Mouse (Mus musculus) heart, embryonic 14.5 days (tissue): ENCODE measurements around the gene Grb2. TPM values are rescaled to one million over a fixed set of nuclear protein-coding genes. Genes with fewer than 3 reads are reported as not detected.
A peak's percentile ranks its signal among the peaks of the same experiment; 100 is the strongest.

Experiments
- ATAC-seq: fragments of 200-750 bp; cut with Nextera tagmentation; 2 replicates; pipeline ENCODE4 v1.8.0; 2017; ENCODE audit warnings: low read depth, moderate TSS enrichment; ENCODE audit not compliant: insufficient number of reproducible peaks, insufficient read depth, low FRiP score
- H3K27ac ChIP-seq, 2 experiments: fragments of 200-500 bp in 1 of 2; fragments of 300-500 bp in 1 of 2; sonication (generic) in 1 of 2; replicated peaks in 1 of 2; 2 replicates each; pipeline ENCODE4 v1.5.1; 2012 to 2014; ENCODE audit warnings: low read depth in 2 of 2, low read length in 2 of 2, control low read depth in 1 of 2, mild to moderate bottlenecking in 1 of 2, mixed read lengths in 1 of 2; ENCODE audit not compliant: control insufficient read depth in 1 of 2, insufficient read depth in 1 of 2
- H3K27me3 ChIP-seq: fragments of 300-500 bp; sonication (generic); 2 replicates; pipeline ENCODE4 v1.6.1; 2014; ENCODE audit warnings: mild to moderate bottlenecking, low read length, control low read depth; ENCODE audit not compliant: control insufficient read depth, insufficient read depth
- H3K36me3 ChIP-seq: fragments of 300-500 bp; sonication (generic); 2 replicates; pipeline ENCODE4 v1.6.1; 2014; ENCODE audit warnings: mild to moderate bottlenecking, control low read depth, low read length, mixed read lengths; ENCODE audit not compliant: control insufficient read depth, insufficient read depth
- H3K4me1 ChIP-seq, 2 experiments: fragments of 200-500 bp in 1 of 2; fragments of 300-500 bp in 1 of 2; sonication (generic) in 1 of 2; 2 replicates each; pipeline ENCODE4 v1.6.1; 2012 to 2014; ENCODE audit warnings: low read length in 2 of 2, control low read depth in 1 of 2, mixed read lengths in 1 of 2; ENCODE audit not compliant: control insufficient read depth in 2 of 2, insufficient read depth in 2 of 2
- H3K4me2 ChIP-seq: fragments of 300-500 bp; sonication (generic); 2 replicates; pipeline ENCODE4 v1.6.1; 2014; ENCODE audit warnings: mild to moderate bottlenecking, low read length
- H3K4me3 ChIP-seq, 2 experiments: fragments of 200-500 bp in 1 of 2; fragments of 300-500 bp in 1 of 2; sonication (generic) in 1 of 2; 2 replicates each; pipeline ENCODE4 v1.5.1; 2012 to 2014; ENCODE audit warnings: low read length in 2 of 2, mild to moderate bottlenecking in 2 of 2, control low read depth in 1 of 2, low read depth in 1 of 2, moderate library complexity in 1 of 2; ENCODE audit not compliant: control insufficient read depth in 1 of 2, insufficient read depth in 1 of 2
- H3K9ac ChIP-seq: fragments of 300-500 bp; sonication (generic); 2 replicates; pipeline ENCODE4 v1.6.1; 2014; ENCODE audit warnings: mild to moderate bottlenecking, low read length
- H3K9me3 ChIP-seq: fragments of 300-500 bp; sonication (generic); 2 replicates; pipeline ENCODE4 v1.6.1; 2016; ENCODE audit warnings: low read length, control low read depth; ENCODE audit not compliant: control insufficient read depth
- WGBS: fragments of 180-500 bp; shearing (Covaris S2); extraction: QIAGEN DNeasy Blood & Tissue Kit; methylation state at CpG from one replicate; pipeline ENCODE4 v1.1.7; 2014; 5-methylcytosine and 5-hydroxymethylcytosine counted together
- polyA plus RNA-seq: library from polyadenylated mRNA; unstranded; fragments of >200 nt; fragmentation: Nextera tagmentation; extraction: Ambion mirVana; gene quantifications from 2 replicates; pipeline ENCODE4 v1.2.1, GENCODE M21; 2014

Gene Grb2
- polyA plus RNA-seq, 1 experiment from 2014 or later: 59.4 TPM

DNA sequence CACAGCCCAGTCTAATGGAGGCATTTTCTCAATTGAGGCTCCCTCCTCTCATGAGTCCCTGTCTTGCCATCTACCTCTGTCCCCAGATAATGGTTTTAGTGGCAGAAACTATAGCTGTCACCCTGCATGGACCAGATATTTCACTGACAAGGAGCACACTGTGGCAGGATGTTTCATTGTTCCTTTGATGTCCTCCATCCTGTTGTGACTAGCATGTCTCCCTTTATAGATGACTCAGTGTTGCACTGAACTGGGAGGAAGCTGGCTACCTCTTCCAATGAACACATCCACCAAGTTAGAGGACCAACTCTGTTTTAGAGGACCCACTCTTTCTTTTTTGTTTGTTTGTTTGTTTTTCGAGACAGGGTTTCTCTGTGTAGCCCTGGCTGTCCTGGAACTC lies 37.7 kb upstream of the Grb2 start:
- no peak overlapping the region for H3K4me2 ChIP-seq
- 90% methylated on average over 1 of the region's 1 CpGs for WGBS
- no peak overlapping the region for H3K27ac ChIP-seq
- no peaks in the 10 kb centered on the region for H3K36me3 ChIP-seq
- no peak overlapping the region for H3K9ac ChIP-seq
- ATAC-seq: no peak
- H3K27me3 ChIP-seq: no peaks in the 10 kb centered on the region
- H3K9me3 ChIP-seq: no peaks in the 10 kb centered on the region
- H3K4me1 ChIP-seq: peaks cover 2 to 8% of the 10 kb centered on the region in 2 experiments; a peak in 3 of 4 replicates
- no peak overlapping the region for H3K4me3 ChIP-seq

DNA sequence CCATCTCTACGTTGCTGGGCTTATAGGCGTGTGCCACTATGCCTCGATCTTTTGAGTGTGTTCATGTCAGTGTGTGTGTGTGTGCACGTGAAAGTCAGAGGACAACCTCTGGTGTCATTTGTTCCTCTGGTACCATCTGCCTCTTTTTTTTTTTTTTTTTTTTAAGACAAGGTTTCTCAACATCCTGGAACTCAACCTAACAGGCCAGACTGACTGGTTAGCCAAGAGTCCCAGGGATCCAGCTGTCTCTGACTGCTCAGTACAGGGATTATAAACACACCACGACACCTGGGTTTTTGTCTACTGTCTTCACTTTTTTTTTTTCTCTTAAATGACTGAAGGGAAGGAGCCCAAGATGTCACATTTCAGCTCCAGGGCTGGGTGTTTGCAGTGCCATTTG lies 36.0 kb upstream of the Grb2 start:
- 78% methylated on average over 5 of the region's 5 CpGs for WGBS

DNA sequence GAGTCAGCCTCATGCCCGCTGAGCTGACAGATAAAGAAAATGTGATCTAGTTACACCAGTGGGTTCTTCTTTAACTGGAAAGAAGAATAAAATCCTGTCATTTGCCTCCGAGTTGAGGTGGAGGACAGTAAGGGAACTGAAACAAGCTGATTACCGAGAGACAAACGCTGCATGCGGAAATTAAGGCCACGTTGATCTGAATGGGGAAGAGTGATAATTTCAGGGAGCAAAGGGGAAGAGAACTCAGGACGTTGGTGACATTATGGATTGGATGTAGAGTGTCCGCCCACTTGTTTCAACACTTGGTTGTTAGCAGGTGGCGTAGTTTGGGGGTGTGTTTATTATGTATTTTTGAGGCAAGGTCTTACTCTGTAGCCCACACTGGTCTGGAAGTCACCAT lies 34.5 kb upstream of the Grb2 start:
- Histone ChIP-seq H3K4me2 (no peak overlapping the region), H3K4me1 (peaks cover 10 to 20% of the 10 kb centered on the region in 2 experiments), H3K27ac (no peak overlapping the region), H3K9me3 (no peaks in the 10 kb centered on the region), H3K36me3 (no peaks in the 10 kb centered on the region), H3K27me3 (no peaks in the 10 kb centered on the region), H3K9ac (no peak overlapping the region), H3K4me3 (no peak overlapping the region)
- ATAC-seq: no peak
- WGBS: 82% methylated on average over 9 of the region's 9 CpGs

More for the DNA sequence above, 36.0 kb upstream of the Grb2 start:
- peaks cover 2 to 8% of the 10 kb centered on the region in 2 experiments; a peak in 3 of 4 replicates for H3K4me1 ChIP-seq
- H3K9ac ChIP-seq: no peak overlapping the region
- H3K27ac ChIP-seq: no peak overlapping the region
- ATAC-seq: no peak
- no peak overlapping the region for H3K4me3 ChIP-seq
- H3K36me3 ChIP-seq: no peaks in the 10 kb centered on the region
- no peaks in the 10 kb centered on the region for H3K27me3 ChIP-seq
- H3K9me3 ChIP-seq: no peaks in the 10 kb centered on the region
- no peak overlapping the region for H3K4me2 ChIP-seq

DNA sequence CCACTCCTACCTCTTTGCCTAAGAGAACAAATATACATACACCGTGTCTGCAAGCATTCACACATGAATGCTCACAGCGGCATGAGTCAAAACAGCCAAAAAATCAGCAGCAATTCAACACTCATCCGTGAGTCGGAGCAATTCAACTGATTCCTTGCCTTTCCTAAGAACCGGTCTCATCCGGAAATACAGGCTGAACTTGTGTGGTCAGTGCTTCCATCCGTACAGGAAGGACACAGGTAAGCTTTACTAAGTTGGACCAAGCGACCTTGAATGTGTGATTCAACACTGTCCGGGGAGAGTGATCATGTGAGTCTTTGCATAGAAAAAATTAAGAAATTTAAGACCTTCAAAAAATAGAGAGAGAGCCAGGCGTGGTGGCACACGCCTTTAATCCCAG lies 32.7 kb upstream of the Grb2 start:
- Histone ChIP-seq H3K27ac (no peak overlapping the region), H3K9me3 (no peaks in the 10 kb centered on the region), H3K4me2 (no peak overlapping the region), H3K27me3 (no peaks in the 10 kb centered on the region), H3K4me3 (no peak overlapping the region), H3K36me3 (no peaks in the 10 kb centered on the region), H3K9ac (no peak overlapping the region), H3K4me1 (peaks cover 11 to 14% of the 10 kb centered on the region in 2 experiments)
- no peak for ATAC-seq
- 86% methylated on average over 11 of the region's 11 CpGs for WGBS

DNA sequence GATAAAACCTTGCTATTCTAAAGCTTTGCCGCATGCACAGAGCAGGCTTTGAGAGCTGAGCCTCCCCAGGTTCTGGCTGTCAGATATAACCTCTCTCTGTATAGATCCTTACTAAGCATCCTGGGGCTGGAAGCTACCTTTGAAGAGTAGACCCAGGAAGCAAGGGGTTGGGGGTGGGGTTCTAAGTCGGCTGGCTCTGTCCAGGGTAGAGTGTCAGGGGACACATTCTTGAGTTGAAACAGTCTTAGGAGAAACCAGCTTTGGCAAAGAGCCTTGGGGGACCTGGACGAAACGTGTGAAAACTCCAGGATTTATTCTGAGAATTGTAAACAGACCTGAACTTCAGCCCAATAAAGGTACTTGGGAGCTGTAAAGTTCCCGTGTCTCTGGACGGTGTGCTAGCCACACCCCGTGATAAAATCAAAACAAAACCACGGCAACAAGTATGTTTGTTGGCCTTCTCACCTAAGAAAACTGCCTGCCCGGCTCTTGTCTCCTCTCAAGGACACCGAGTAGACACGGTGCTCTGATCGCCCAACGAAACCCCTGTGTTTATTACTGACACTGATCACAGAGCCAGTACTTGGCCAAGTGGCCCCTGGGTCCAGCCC lies 30.0 kb upstream of the Grb2 start:
- H3K4me2 ChIP-seq: peak overlapping the region; percentile 11; the same call in 1 of the 2 replicates
- H3K4me1 ChIP-seq: peaks cover 18% of the 10 kb centered on the region in 2 experiments
- no peak for ATAC-seq
- H3K36me3 ChIP-seq: no peaks in the 10 kb centered on the region
- H3K4me3 ChIP-seq: no peak overlapping the region
- WGBS: 30% methylated on average over 13 of the region's 13 CpGs
- H3K9ac ChIP-seq: 0 out of 2 replicates have a peak overlapping the region, but pooled peaks have one; percentile 35
- H3K9me3 ChIP-seq: no peaks in the 10 kb centered on the region
- peak overlapping the region in 1 of 2 experiments; percentile 6; a peak in 3 of 4 replicates for H3K27ac ChIP-seq
- no peaks in the 10 kb centered on the region for H3K27me3 ChIP-seq

DNA sequence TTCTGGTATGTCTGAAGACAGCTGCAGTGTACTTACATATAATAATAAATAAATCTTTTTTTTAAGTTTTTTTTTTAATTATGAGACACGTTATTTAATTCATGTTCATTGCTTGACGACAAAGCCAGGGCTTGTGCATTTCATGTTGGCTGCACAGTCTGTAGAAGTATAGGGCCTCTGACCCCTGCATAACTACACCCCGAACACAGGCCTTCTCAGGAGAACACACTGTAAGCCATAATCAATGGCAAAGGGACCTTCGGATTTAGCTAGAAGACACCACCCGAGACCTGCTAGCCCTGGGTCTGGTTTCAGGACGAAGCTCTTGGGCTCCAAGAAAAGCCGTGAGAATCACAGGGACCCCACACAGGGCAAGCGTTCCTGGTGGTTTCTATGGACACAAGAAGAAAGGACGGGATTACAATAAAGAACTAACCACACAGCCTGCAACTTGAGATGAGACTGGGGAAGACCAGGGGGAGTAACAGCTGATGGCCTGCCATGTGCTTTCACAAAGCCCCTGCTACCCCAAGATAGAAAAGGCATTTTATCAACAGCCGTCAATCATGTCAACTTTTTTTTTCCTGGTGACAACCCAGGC lies 29.3 kb upstream of the Grb2 start:
- Histone ChIP-seq H3K4me3 (no peak overlapping the region), H3K4me1 (peaks cover 18% of the 10 kb centered on the region in 2 experiments), H3K9me3 (no peaks in the 10 kb centered on the region), H3K36me3 (no peaks in the 10 kb centered on the region), H3K9ac (no peak overlapping the region), H3K27me3 (no peaks in the 10 kb centered on the region), H3K4me2 (no peak overlapping the region), H3K27ac (peak overlapping the region in 1 of 2 experiments; percentile 6; a peak in 2 of 4 replicates)
- 61% methylated on average over 10 of the region's 10 CpGs for WGBS
- no peak for ATAC-seq

DNA sequence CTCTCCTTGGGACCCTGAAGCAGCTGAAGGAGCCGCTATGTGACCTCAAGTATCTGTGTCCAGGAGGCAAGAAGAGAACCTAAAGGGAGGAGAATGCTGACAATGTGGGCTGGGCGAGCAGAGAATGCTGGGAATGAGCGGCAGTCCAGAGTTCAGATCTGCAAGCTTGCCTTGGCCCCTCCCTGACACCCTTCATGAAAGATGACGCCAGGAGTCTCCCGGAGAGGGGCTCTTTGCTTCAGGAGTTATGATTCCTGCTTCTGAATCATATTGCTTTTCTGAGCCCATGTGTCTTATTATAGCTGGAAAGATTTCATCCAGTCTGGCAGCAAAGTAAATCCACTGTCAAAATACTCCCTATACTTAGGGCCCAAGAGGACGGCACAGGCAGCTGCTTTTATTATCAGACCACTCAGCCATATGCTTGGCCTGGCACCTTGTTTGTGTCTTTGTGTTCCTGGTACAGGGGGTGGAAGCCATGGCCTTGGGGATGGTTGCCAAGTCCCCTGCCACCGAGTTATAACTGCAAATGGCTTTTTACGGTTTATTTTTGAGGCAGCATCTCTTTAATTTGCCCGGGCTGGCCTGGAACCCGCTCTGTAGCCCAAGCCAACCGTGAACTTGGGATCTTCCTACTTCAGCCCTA lies 25.8 kb upstream of the Grb2 start:
- 43% methylated on average over 11 of the region's 11 CpGs for WGBS
- Histone ChIP-seq H3K4me2 (no peak overlapping the region), H3K36me3 (no peaks in the 10 kb centered on the region), H3K9me3 (no peaks in the 10 kb centered on the region), H3K27me3 (no peaks in the 10 kb centered on the region), H3K4me1 (peaks cover 18% of the 10 kb centered on the region in 2 experiments), H3K27ac (peak overlapping the region; percentile 40 to 67; a peak in 3 of 4 replicates), H3K4me3 (no peak overlapping the region), H3K9ac (peak overlapping the region; percentile 38; the same call in 1 of the 2 replicates)
- no peak for ATAC-seq
